Mouse (Mus musculus): ENCODE data around the gene Abhd12. TPM values are rescaled to one million over a fixed set of nuclear protein-coding genes. Genes with fewer than 3 reads are reported as not detected.
"Not testable (repeated sequence)": the region's sequence is repeated elsewhere in the genome, so short reads cannot be mapped to it uniquely, and the experiment has no call there.

Gene Abhd12
- 61.0 and 62.8 TPM in 2 replicates for polyA plus RNA-seq (2015; fragmentation: Nextera tagmentation; extraction: Ambion mirVana)

GRCm38 (mm10) chr2:150904272-150904935, at the start of gene Abhd12:
Abhd12 (minus strand) TSS chr2:150904741.
- Histone ChIP-seq H3K4me2 (peak within 1 kb of the TSS; percentile 83), H3K27me3 (no peaks in the 10 kb centered on the region), H3K4me3 (peak within 1 kb of the TSS; percentile 70), H3K4me1 (peaks cover 10% of the 10 kb centered on the region), H3K9ac (peak within 1 kb of the TSS; percentile 75), H3K9me3 (no peaks in the 10 kb centered on the region), H3K36me3 (no peaks in the 10 kb centered on the region), H3K27ac (peak within 1 kb of the TSS; percentile 84)
- peak; percentile 99 for ATAC-seq (ENCODE audit: borderline replicate concordance, extremely low read depth, low FRiP score, low TSS enrichment)
- under 1% methylated on average over 60 of the region's 72 CpGs for WGBS

- Histone ChIP-seq H3K9me3 (no peaks in the 10 kb centered on the region), H3K9ac (no peak overlapping the region), H3K4me1 (no peaks in the 10 kb centered on the region), H3K36me3 (peaks cover 15% of the 10 kb centered on the region), H3K27ac (no peak overlapping the region), H3K27me3 (no peaks in the 10 kb centered on the region), H3K4me2 (no peak overlapping the region), H3K4me3 (no peak overlapping the region)
- no peak for ATAC-seq (ENCODE audit: borderline replicate concordance, extremely low read depth, low FRiP score, low TSS enrichment)
- WGBS: 86% methylated on average over 2 of the region's 2 CpGs
Measured at GRCm38 (mm10) chr2:150951201-150951600, 46.7 kb upstream of the Abhd12 start.

GRCm38 (mm10) chr2:150950056-150950455, 45.5 kb upstream of the Abhd12 start:
- no peak for ATAC-seq (ENCODE audit: borderline replicate concordance, extremely low read depth, low FRiP score, low TSS enrichment)
- Histone ChIP-seq H3K9me3 (no peaks in the 10 kb centered on the region), H3K4me2 (no peak overlapping the region), H3K4me1 (no peaks in the 10 kb centered on the region), H3K36me3 (peaks cover 16% of the 10 kb centered on the region), H3K9ac (no peak overlapping the region), H3K27ac (no peak overlapping the region), H3K27me3 (no peaks in the 10 kb centered on the region), H3K4me3 (no peak overlapping the region)
- WGBS: 85% methylated on average over 6 of the region's 6 CpGs

GRCm38 (mm10) chr2:150949652-150950051, 45.1 kb upstream of the Abhd12 start:
- H3K9me3 ChIP-seq: no peaks in the 10 kb centered on the region
- no peak overlapping the region for H3K9ac ChIP-seq
- no peaks in the 10 kb centered on the region for H3K4me1 ChIP-seq
- H3K4me2 ChIP-seq: no peak overlapping the region
- H3K27ac ChIP-seq: no peak overlapping the region
- WGBS: 81% methylated on average over 3 of the region's 3 CpGs
- no peaks in the 10 kb centered on the region for H3K27me3 ChIP-seq
- no peak for ATAC-seq (ENCODE audit: borderline replicate concordance, extremely low read depth, low FRiP score, low TSS enrichment)
- no peak overlapping the region for H3K4me3 ChIP-seq
- H3K36me3 ChIP-seq: peaks cover 20% of the 10 kb centered on the region

- H3K9ac ChIP-seq: no peak overlapping the region
- ATAC-seq (ENCODE audit: borderline replicate concordance, extremely low read depth, low FRiP score, low TSS enrichment): no peak
- H3K4me3 ChIP-seq: no peak overlapping the region
- H3K27me3 ChIP-seq: no peaks in the 10 kb centered on the region
- 65% methylated on average over 5 of the region's 5 CpGs for WGBS
- H3K36me3 ChIP-seq: peaks cover 21% of the 10 kb centered on the region
- no peak overlapping the region for H3K4me2 ChIP-seq
- H3K9me3 ChIP-seq: no peaks in the 10 kb centered on the region
- no peak overlapping the region for H3K27ac ChIP-seq
- no peaks in the 10 kb centered on the region for H3K4me1 ChIP-seq
Measured at GRCm38 (mm10) chr2:150948786-150949185, 44.2 kb upstream of the Abhd12 start.

GRCm38 (mm10) chr2:150947880-150948611, 43.5 kb upstream of the Abhd12 start:
- H3K4me2 ChIP-seq; H3K4me3 ChIP-seq; H3K9ac ChIP-seq; ATAC-seq (ENCODE audit: borderline replicate concordance, extremely low read depth, low FRiP score, low TSS enrichment); H3K9me3 ChIP-seq; H3K4me1 ChIP-seq; H3K27me3 ChIP-seq; H3K27ac ChIP-seq: not testable (repeated sequence)
- WGBS: 87% methylated on average over 12 of the region's 12 CpGs
- H3K36me3 ChIP-seq: peaks cover 21% of the 10 kb centered on the region

GRCm38 (mm10) chr2:150947341-150947740, 42.8 kb upstream of the Abhd12 start:
- H3K4me1 ChIP-seq; H3K27ac ChIP-seq; H3K4me3 ChIP-seq; H3K9me3 ChIP-seq; H3K4me2 ChIP-seq; H3K9ac ChIP-seq; ATAC-seq (ENCODE audit: borderline replicate concordance, extremely low read depth, low FRiP score, low TSS enrichment); H3K27me3 ChIP-seq: not testable (repeated sequence)
- WGBS: 91% methylated on average over 5 of the region's 5 CpGs
- peaks cover 18% of the 10 kb centered on the region for H3K36me3 ChIP-seq

GRCm38 (mm10) chr2:150944017-150944416, 39.5 kb upstream of the Abhd12 start:
- Histone ChIP-seq H3K4me1 (no peaks in the 10 kb centered on the region), H3K27me3 (no peaks in the 10 kb centered on the region), H3K4me2 (no peak overlapping the region), H3K27ac (no peak overlapping the region), H3K9me3 (no peaks in the 10 kb centered on the region), H3K9ac (no peak overlapping the region), H3K36me3 (peaks cover 8% of the 10 kb centered on the region; the same call in 1 of the 2 replicates), H3K4me3 (no peak overlapping the region)
- no peak for ATAC-seq (ENCODE audit: borderline replicate concordance, extremely low read depth, low FRiP score, low TSS enrichment)
- 90% methylated on average over 5 of the region's 5 CpGs for WGBS

- ATAC-seq (ENCODE audit: borderline replicate concordance, extremely low read depth, low FRiP score, low TSS enrichment): no peak
- Histone ChIP-seq H3K4me1 (no peaks in the 10 kb centered on the region), H3K27ac (no peak overlapping the region), H3K9me3 (no peaks in the 10 kb centered on the region), H3K9ac (no peak overlapping the region), H3K4me2 (no peak overlapping the region), H3K36me3 (peaks cover 36% of the 10 kb centered on the region), H3K4me3 (no peak overlapping the region), H3K27me3 (no peaks in the 10 kb centered on the region)
- 89% methylated on average over 4 of the region's 4 CpGs for WGBS
Measured at GRCm38 (mm10) chr2:150934659-150935058, 30.1 kb upstream of the Abhd12 start.

GRCm38 (mm10) chr2:150933482-150933881, 28.9 kb upstream of the Abhd12 start:
- 80% methylated on average over 19 of the region's 19 CpGs for WGBS
- H3K36me3 ChIP-seq: peaks cover 34% of the 10 kb centered on the region
- no peak for ATAC-seq (ENCODE audit: borderline replicate concordance, extremely low read depth, low FRiP score, low TSS enrichment)

GRCm38 (mm10) chr2:150930806-150931205, 26.3 kb upstream of the Abhd12 start:
- Histone ChIP-seq H3K4me1 (no peaks in the 10 kb centered on the region), H3K9me3 (no peaks in the 10 kb centered on the region), H3K27me3 (no peaks in the 10 kb centered on the region), H3K4me3 (no peak overlapping the region), H3K9ac (no peak overlapping the region), H3K27ac (no peak overlapping the region), H3K4me2 (no peak overlapping the region), H3K36me3 (peaks cover 19% of the 10 kb centered on the region; the same call in 1 of the 2 replicates)
- 61% methylated on average over 3 of the region's 3 CpGs for WGBS
- no peak for ATAC-seq (ENCODE audit: borderline replicate concordance, extremely low read depth, low FRiP score, low TSS enrichment)

More at GRCm38 (mm10) chr2:150933482-150933881, 28.9 kb upstream of the Abhd12 start:
- Histone ChIP-seq H3K4me3 (no peak overlapping the region), H3K9me3 (no peaks in the 10 kb centered on the region), H3K4me1 (no peaks in the 10 kb centered on the region), H3K9ac (no peak overlapping the region), H3K4me2 (no peak overlapping the region), H3K27ac (no peak overlapping the region), H3K27me3 (no peaks in the 10 kb centered on the region)

- H3K9me3 ChIP-seq: no peaks in the 10 kb centered on the region
- H3K9ac ChIP-seq: no peak overlapping the region
- H3K4me1 ChIP-seq: no peaks in the 10 kb centered on the region
- ATAC-seq (ENCODE audit: borderline replicate concordance, extremely low read depth, low FRiP score, low TSS enrichment): no peak
- no peak overlapping the region for H3K27ac ChIP-seq
- H3K36me3 ChIP-seq: peaks cover 12% of the 10 kb centered on the region; the same call in 1 of the 2 replicates
- H3K27me3 ChIP-seq: no peaks in the 10 kb centered on the region
- no peak overlapping the region for H3K4me2 ChIP-seq
- 83% methylated on average over 6 of the region's 6 CpGs for WGBS
- H3K4me3 ChIP-seq: no peak overlapping the region
Measured at GRCm38 (mm10) chr2:150929156-150929555, 24.6 kb upstream of the Abhd12 start.

Data from lung, embryonic 15.5 days (tissue).